Mouse (Mus musculus) lung, embryonic 14.5 days (tissue): ENCODE measurements around the gene Ttbk1. TPM values are rescaled to one million over a fixed set of nuclear protein-coding genes. Genes with fewer than 3 reads are reported as not detected.

Source experiments
- ATAC-seq: fragments of 200-750 bp; cut with Nextera tagmentation; 2 replicates; pipeline ENCODE4 v1.8.0; 2017; ENCODE audit warnings: mild to moderate bottlenecking, moderate TSS enrichment, moderate library complexity; ENCODE audit not compliant: insufficient read depth
- DNase-seq: peaks from one replicate; pipeline ENCODE4 v3.0.0-alpha.2; 2015
- H3K27ac ChIP-seq: fragments of 300-500 bp; sonication (generic); 2 replicates; pipeline ENCODE4 v1.5.1; 2014; ENCODE audit warnings: low read depth, mild to moderate bottlenecking, moderate library complexity
- H3K27me3 ChIP-seq: fragments of 300-500 bp; sonication (generic); 2 replicates; pipeline ENCODE4 v1.6.1; 2014; ENCODE audit warnings: low read length, control low read depth; ENCODE audit not compliant: insufficient read depth
- H3K36me3 ChIP-seq: fragments of 300-500 bp; sonication (generic); 2 replicates; pipeline ENCODE4 v1.6.1; 2014; ENCODE audit warnings: control low read depth; ENCODE audit not compliant: insufficient read depth
- H3K4me1 ChIP-seq: fragments of 300-500 bp; sonication (generic); 2 replicates; pipeline ENCODE4 v1.6.1; 2014; ENCODE audit warnings: antibody characterized with exemption, control low read depth; ENCODE audit not compliant: insufficient read depth
- H3K4me2 ChIP-seq: fragments of 300-500 bp; sonication (generic); 2 replicates; pipeline ENCODE4 v1.6.1; 2014; ENCODE audit warnings: mild to moderate bottlenecking
- H3K4me3 ChIP-seq: fragments of 300-500 bp; sonication (generic); 2 replicates; pipeline ENCODE4 v1.5.1; 2014; ENCODE audit warnings: low read depth, low read length
- H3K9ac ChIP-seq: fragments of 300-500 bp; sonication (generic); 2 replicates; pipeline ENCODE4 v1.6.1; 2014
- H3K9me3 ChIP-seq: fragments of 300-500 bp; sonication (generic); 2 replicates; pipeline ENCODE4 v1.6.1; 2016; ENCODE audit warnings: low read depth, low read length, control low read depth
- CTCF ChIP-seq: IDR thresholded peaks from 2 replicates; pipeline ENCODE4 v1.5.1; 2016; ENCODE audit warnings: antibody characterized with exemption, low read depth
- WGBS: fragments of 180-500 bp; shearing (Covaris S2); extraction: QIAGEN DNeasy Blood & Tissue Kit; methylation state at CpG from one replicate; pipeline ENCODE4 v1.1.7; 2014; 5-methylcytosine and 5-hydroxymethylcytosine counted together
- polyA plus RNA-seq: library from polyadenylated mRNA; unstranded; fragments of >200 nt; fragmentation: Nextera tagmentation; extraction: Ambion mirVana; gene quantifications from 2 replicates; pipeline ENCODE4 v1.2.1, GENCODE M21; 2014

The Ttbk1 gene
- polyA plus RNA-seq, 1 experiment from 2014 or later = 0.05 TPM

DNA sequence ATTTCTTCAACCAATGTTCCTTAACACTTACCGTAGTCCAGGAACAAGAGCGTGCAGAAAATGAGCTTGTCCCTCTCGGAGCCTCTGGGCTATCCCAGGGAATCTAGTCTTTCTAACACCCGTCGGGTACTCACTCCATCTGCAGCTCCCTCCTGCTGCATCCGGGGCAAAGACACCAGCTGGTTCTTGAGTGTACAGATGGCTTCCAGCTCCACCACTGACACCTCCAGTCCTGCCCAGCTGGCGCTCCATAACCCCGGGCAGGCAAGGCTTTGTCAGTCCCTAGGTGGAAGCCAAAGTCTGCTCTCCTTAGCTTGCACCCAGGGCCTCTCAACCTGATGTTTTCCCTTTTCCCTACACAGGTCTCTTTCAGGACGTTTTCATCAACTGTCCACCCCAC, 19.6 kb downstream of the Ttbk1 start:
- no peak overlapping the region for H3K27ac ChIP-seq
- no peaks in the 10 kb centered on the region for H3K9me3 ChIP-seq
- H3K4me2 ChIP-seq = no peak overlapping the region
- no peak for TF ChIP-seq CTCF
- ATAC-seq = 0 out of 2 replicates have a peak, but pooled peaks have one; percentile 18
- 57% methylated on average over 9 of the region's 9 CpGs for WGBS
- H3K4me1 ChIP-seq = no peaks in the 10 kb centered on the region
- H3K27me3 ChIP-seq = no peaks in the 10 kb centered on the region
- no peak overlapping the region for H3K4me3 ChIP-seq
- DNase-seq = peak; percentile 21
- no peak overlapping the region for H3K9ac ChIP-seq
- H3K36me3 ChIP-seq = no peaks in the 10 kb centered on the region

DNA sequence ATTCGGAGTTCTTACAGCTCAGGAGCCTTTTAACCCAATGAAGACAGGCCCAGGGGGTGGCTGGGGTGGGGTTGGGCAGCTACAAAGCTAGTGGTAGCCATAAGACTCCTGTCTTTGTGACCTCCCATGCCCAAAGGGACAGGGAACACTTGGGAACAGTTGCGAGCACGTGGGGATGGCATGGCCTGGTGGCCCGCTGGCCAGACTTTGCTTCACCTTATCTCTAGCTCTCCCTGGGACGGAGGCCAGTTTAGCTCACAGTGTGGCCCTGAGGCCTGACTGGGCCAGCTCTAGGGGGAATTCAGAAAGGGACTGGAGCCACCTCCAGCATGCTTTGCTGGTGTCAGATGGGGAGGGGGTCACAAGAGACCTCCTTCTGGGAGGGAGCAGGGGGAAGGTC, 25.2 kb downstream of the Ttbk1 start:
- Histone ChIP-seq H3K4me3 (no peak overlapping the region), H3K9ac (no peak overlapping the region), H3K36me3 (no peaks in the 10 kb centered on the region), H3K9me3 (no peaks in the 10 kb centered on the region), H3K27ac (no peak overlapping the region), H3K4me2 (no peak overlapping the region), H3K4me1 (no peaks in the 10 kb centered on the region), H3K27me3 (peaks cover 42% of the 10 kb centered on the region)
- no peak for TF ChIP-seq CTCF
- DNase-seq (no peak), ATAC-seq (no peak)
- WGBS = 68% methylated on average over 5 of the region's 5 CpGs

DNA sequence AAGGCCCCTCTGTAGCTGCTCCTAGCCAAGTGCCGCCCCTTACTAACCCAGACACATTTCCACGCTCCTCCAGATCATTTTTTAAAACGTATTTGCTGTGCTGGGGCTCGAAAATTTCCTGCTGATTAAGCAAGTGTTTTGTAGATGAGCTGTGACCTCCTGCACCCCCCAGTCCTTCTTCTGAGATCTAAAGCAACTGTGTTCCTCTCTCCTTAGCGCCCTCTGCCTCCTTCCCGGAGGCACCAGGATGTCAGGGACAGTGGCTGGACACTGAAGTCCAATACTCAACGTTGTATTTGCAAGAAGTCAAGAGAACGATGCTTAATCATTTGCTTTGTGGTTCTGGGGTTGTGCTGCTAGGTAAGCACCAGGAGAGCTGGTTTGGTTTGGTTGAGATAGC, 26.1 kb downstream of the Ttbk1 start:
- peak; percentile 28 for TF ChIP-seq CTCF

DNA sequence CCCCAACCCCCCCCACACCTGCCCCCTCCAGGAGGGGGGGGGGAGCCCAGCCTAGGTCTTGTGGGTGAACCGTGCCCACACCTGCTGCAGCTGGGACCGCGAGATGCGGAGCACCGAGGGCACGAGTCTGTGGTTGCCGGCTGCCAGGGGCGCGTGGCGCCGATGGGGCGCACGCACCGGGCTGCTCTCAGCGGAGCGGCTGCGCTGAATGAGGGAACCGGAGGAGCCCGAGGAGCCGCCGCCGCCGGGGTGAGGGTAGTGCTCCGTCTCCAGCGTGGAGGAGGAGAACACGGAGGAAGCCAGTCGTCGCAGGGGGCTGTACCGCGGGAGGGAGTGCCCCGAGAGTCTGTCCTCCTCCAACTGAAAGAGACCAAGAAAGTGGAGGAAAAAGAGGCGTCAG, 26.8 kb downstream of the Ttbk1 start:
- Histone ChIP-seq H3K4me3 (peak overlapping the region; percentile 30), H3K27me3 (peaks cover 56% of the 10 kb centered on the region), H3K9ac (peak overlapping the region; percentile 39), H3K4me2 (peak overlapping the region; percentile 59), H3K9me3 (no peaks in the 10 kb centered on the region), H3K4me1 (no peaks in the 10 kb centered on the region), H3K36me3 (no peaks in the 10 kb centered on the region), H3K27ac (no peak overlapping the region)
- peak; percentile 32; the same call in 1 of the 2 replicates for ATAC-seq
- DNase-seq = peak; percentile 28
- no peak for TF ChIP-seq CTCF
- under 1% methylated on average over 32 of the region's 32 CpGs for WGBS

More for the DNA sequence above, 26.1 kb downstream of the Ttbk1 start:
- Histone ChIP-seq H3K27me3 (peaks cover 49% of the 10 kb centered on the region), H3K4me2 (peak overlapping the region; percentile 59), H3K4me1 (no peaks in the 10 kb centered on the region), H3K9ac (no peak overlapping the region), H3K36me3 (no peaks in the 10 kb centered on the region), H3K4me3 (peak overlapping the region; percentile 30), H3K27ac (no peak overlapping the region), H3K9me3 (no peaks in the 10 kb centered on the region)
- no peak for ATAC-seq
- WGBS = 5% methylated on average over 8 of the region's 8 CpGs
- peak; percentile 49 for DNase-seq

DNA sequence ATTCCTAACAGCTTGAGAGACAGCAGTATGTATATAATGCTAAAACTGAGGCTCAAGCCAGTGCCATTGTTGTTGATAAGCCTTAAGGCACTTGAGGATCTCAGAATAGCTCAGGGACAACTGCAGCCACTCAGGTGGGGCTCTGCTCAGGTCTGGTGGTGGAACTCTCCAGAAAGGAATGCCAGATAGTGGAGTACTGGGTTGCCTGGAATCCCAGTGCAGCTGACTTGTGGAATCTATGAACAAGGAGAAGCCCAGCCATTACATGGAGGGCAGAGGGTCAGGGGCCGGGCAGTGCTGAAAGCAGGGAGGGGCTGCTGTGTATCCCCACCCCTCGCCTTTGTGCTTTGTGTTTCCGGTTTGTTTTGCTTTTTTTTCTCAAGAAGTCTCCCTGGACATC, 29.0 kb downstream of the Ttbk1 start:
- H3K4me2 ChIP-seq = no peak overlapping the region
- no peak for DNase-seq
- no peak for TF ChIP-seq CTCF
- peaks cover 78% of the 10 kb centered on the region for H3K27me3 ChIP-seq
- H3K4me3 ChIP-seq = no peak overlapping the region
- no peaks in the 10 kb centered on the region for H3K9me3 ChIP-seq
- H3K4me1 ChIP-seq = peaks cover 7% of the 10 kb centered on the region; the same call in 1 of the 2 replicates
- H3K27ac ChIP-seq = no peak overlapping the region
- H3K9ac ChIP-seq = no peak overlapping the region
- WGBS = 24% methylated on average over 3 of the region's 3 CpGs
- no peaks in the 10 kb centered on the region for H3K36me3 ChIP-seq
- ATAC-seq = no peak

- no peaks in the 10 kb centered on the region for H3K36me3 ChIP-seq
- WGBS = 12% methylated on average over 10 of the region's 10 CpGs
- no peak overlapping the region for H3K4me3 ChIP-seq
- H3K9me3 ChIP-seq = no peaks in the 10 kb centered on the region
- H3K4me1 ChIP-seq = peaks cover 7% of the 10 kb centered on the region; the same call in 1 of the 2 replicates
- no peak overlapping the region for H3K9ac ChIP-seq
- peaks cover 84% of the 10 kb centered on the region for H3K27me3 ChIP-seq
- peak; percentile 64 for TF ChIP-seq CTCF
- DNase-seq (peak; percentile 69), ATAC-seq (no peak)
- no peak overlapping the region for H3K4me2 ChIP-seq
- H3K27ac ChIP-seq = no peak overlapping the region
Measured at GRCm38 (mm10) chr17:46457791-46458190, 29.7 kb downstream of the Ttbk1 start.

DNA sequence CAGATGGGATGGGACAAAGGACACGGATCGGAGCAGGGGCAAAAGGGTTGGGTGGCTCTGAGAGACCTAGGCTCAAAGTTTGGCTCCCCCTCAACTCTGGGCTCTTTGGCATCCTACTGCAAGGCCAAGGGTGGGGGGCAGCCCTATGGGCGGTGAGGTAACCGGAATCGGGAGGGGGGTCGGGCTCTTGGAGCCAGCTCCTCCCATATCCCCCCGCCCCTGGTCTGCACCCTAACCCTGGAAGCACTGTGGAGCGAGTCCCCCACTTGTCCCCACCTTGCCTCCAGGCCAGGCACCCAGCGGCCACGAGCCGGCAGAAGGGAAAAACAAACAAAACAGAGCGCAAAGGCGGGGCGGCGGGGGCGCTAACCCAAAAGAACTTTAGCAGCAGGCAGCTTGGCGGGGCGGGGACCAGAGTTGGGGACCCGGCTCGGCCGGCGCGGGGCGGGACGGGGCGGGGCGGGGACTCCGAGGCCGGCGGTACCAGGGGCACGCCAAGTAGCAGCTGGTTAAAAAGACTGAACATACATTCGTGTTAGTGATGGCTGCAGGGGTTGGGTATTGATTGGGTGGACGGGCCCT, 32.3 kb downstream of the Ttbk1 start:
- H3K27ac ChIP-seq = no peak overlapping the region
- peak overlapping the region; percentile 32 for H3K9ac ChIP-seq
- DNase-seq = peak; percentile 69

More for the DNA sequence above, 32.3 kb downstream of the Ttbk1 start:
- WGBS = under 1% methylated on average over 33 of the region's 33 CpGs
- Histone ChIP-seq H3K4me1 (peaks cover 7% of the 10 kb centered on the region; the same call in 1 of the 2 replicates), H3K4me2 (peak overlapping the region; percentile 82), H3K4me3 (peak overlapping the region; percentile 43), H3K36me3 (no peaks in the 10 kb centered on the region), H3K27me3 (peaks cover 74% of the 10 kb centered on the region), H3K9me3 (no peaks in the 10 kb centered on the region)
- TF ChIP-seq CTCF = no peak
- ATAC-seq = peak; percentile 52
